ENCODE assay signal across 21 mouse cellular contexts in the genomic region with DNA sequence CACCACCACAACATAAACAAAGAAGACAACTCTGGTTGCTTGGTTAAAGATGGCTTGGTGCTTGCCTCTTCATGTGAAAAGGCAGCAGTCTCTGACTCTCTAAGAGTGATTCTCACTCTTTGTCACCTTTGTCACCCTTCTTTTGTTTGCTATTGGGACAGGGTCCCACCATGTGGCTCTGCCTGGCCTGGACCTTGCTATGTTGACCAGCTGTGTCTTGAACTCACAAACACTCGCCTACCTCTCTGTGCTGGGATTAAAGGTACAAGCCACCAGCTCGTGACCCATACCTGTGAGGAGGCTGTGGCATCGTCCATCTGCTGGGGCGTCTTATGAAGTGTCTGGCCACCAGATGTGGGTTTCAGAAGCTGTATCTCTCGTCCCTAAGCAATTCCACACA. TPM values are rescaled to one million over a fixed set of nuclear protein-coding genes. Genes with fewer than 3 reads are reported as not detected.
"Had no signal": no experiment of that assay in that cellular context is flagged by ENCODE, and none has a peak within 500 bp of the region (broad histone marks: within the 10 kb centered on the region; RNA-seq: fewer than 3 reads in every experiment).

No protein-coding gene starts in this region.

- H3K4me3 ChIP-seq: limb, embryonic 15.5 days; midbrain, embryonic 10.5 days; midbrain, embryonic 13.5 days; neural tube, embryonic 12.5 days; neural tube, embryonic 15.5 days; stomach, embryonic 15.5 days had no signal

- H3K27ac ChIP-seq: kidney, postnatal 0 days; limb, embryonic 15.5 days; liver, embryonic 14.5 days; macrophage; midbrain, embryonic 10.5 days; midbrain, embryonic 13.5 days; neural tube, embryonic 12.5 days; neural tube, embryonic 15.5 days; stomach, embryonic 15.5 days had no signal

- DNase-seq: kidney, adult 2 months; kidney, postnatal 25 days; layer of hippocampus, adult 9-11 months; lung, embryonic 14.5 days; retina, postnatal 1 day; right cerebral cortex, postnatal 25 days; spleen, adult 18-20 months; thymus, postnatal 25 days had no signal

- H3K36me3 ChIP-seq: stomach, embryonic 15.5 days had no signal

- ATAC-seq: intestine, postnatal 0 days; lung, postnatal 0 days; midbrain, embryonic 13.5 days; midbrain, embryonic 16.5 days had no signal

- H3K9ac ChIP-seq: limb, embryonic 15.5 days; liver, embryonic 14.5 days; lung, embryonic 14.5 days; midbrain, embryonic 13.5 days; neural tube, embryonic 12.5 days; neural tube, embryonic 15.5 days; stomach, embryonic 15.5 days had no signal

- H3K27me3 ChIP-seq: limb, embryonic 15.5 days; midbrain, embryonic 13.5 days; neural tube, embryonic 12.5 days; neural tube, embryonic 15.5 days; stomach, embryonic 15.5 days had no signal

- H3K9me3 ChIP-seq: limb, embryonic 15.5 days; midbrain, embryonic 10.5 days; midbrain, embryonic 13.5 days; neural tube, embryonic 12.5 days; neural tube, embryonic 15.5 days; stomach, embryonic 15.5 days had no signal

- H3K4me2 ChIP-seq: limb, embryonic 15.5 days; lung, embryonic 14.5 days; midbrain, embryonic 13.5 days; neural tube, embryonic 12.5 days; neural tube, embryonic 15.5 days; stomach, embryonic 15.5 days had no signal

- H3K4me1 ChIP-seq: limb, embryonic 15.5 days; midbrain, embryonic 10.5 days; midbrain, embryonic 13.5 days; neural tube, embryonic 12.5 days; neural tube, embryonic 15.5 days; stomach, embryonic 15.5 days had no signal

RNA-seq across cellular contexts. Expression of a gene that starts 33.3 kb away (rescaled TPM):
- total RNA-seq: megakaryocyte, adult 5-6 weeks had no signal
